Mouse (Mus musculus) heart, postnatal 10 days (tissue): ENCODE results near the gene Lrrc66. TPM values are rescaled to one million over a fixed set of nuclear protein-coding genes. Genes with fewer than 3 reads are reported as not detected.
A peak's percentile ranks its signal among the peaks of the same experiment; 100 is the strongest.

Experiments used
- DNase-seq, 2 experiments: peaks; one replicate each; pipeline ENCODE4 v3.0.0; 2021
- intact Hi-C: fragments of 180-260 bp; cut with DNase I; formaldehyde crosslinking; loops from one replicate; pipeline ENCODE4 v1.15.1; 2025
- total RNA-seq, 2 experiments: library from RNA; stranded (reverse); gene quantifications; 2 replicates each; pipeline ENCODE4 v1.2.3; 2021

The Lrrc66 gene
- total RNA-seq, result not detected

DNA sequence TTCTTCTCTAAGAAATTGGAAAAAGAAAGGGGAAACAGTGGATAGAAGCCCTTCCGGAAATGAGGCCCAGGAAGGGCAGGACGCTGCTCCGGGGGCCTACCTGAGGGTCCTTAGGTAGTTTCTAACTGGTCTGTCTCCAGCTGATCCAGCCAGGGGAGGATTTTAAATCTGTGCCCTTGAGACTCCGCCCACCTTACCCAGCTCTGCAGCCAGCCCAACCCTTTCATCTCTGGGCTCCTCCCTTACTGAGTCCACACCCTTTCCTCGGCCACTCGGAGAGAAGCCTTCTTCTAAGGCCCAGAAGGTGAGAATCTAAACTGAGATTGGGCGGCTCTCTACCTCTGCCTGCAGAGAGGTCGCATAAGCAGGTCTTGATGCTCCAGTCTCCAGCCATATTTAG, at the start of gene Lrrc66:
TSS of gene Lrrc66 (minus strand) at position 236 of the 400 bp plus-strand sequence.
- intact Hi-C loops, result loop anchor here (2.0 kb wide), 1 partner anchor 91 kb away; no protein-coding TSS in a partner anchor
- DNase-seq, result no peak

GRCm38 (mm10) chr5:73676626-73677025, 44.3 kb upstream of the Lrrc66 start:
- no peak for DNase-seq
- intact Hi-C loops, result no loop called here

- no peak for DNase-seq
- intact Hi-C loops, result no loop called here
Observed at GRCm38 (mm10) chr5:73675604-73676003, 43.3 kb upstream of the Lrrc66 start.

- DNase-seq, result no peak
- intact Hi-C loops, result no loop called here
Observed at GRCm38 (mm10) chr5:73669386-73669785, 37.1 kb upstream of the Lrrc66 start.

- intact Hi-C loops, result no loop called here
- DNase-seq, result no peak
Observed at GRCm38 (mm10) chr5:73667877-73668276, 35.6 kb upstream of the Lrrc66 start.

- intact Hi-C loops, result no loop called here
- no peak for DNase-seq
Observed at GRCm38 (mm10) chr5:73666695-73667094, 34.4 kb upstream of the Lrrc66 start.

DNA sequence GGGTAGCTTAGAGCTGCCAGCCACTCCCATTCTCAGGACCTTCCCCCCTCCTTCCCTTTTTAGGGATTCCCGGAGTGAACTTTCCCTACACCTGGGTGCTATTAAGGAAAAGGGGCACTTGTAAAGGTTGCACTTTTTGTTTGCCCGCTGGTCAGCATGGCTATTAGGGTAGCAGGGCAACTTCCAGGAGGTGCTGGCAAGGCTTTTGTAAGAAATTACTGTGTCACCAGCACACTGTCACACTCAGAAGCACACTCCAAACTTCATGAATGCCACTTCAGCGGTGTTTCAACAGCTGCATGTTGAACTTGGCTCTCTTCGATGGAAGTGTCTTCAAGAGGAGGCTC, 19.5 kb upstream of the Lrrc66 start:
- peak in 1 of 2 experiments; percentile 30 for DNase-seq

GRCm38 (mm10) chr5:73651061-73651854, 18.9 kb upstream of the Lrrc66 start, which contains the start of gene Spata18:
Gene Spata18, plus strand, starts transcription at chr5:73651379.
- intact Hi-C loops, result no loop called here
- peak; percentile 38 to 58 for DNase-seq

More for the DNA sequence above, 19.5 kb upstream of the Lrrc66 start:
- intact Hi-C loops, result no loop called here

- DNase-seq, result peak; percentile 34 to 50
- intact Hi-C loops, result no loop called here
Observed at GRCm38 (mm10) chr5:73650365-73650964, 18.1 kb upstream of the Lrrc66 start.

- DNase-seq, result peak; percentile 91 to 93
- intact Hi-C loops, result loop anchor here (10.0 kb wide), 1 partner anchor 513 kb away; no protein-coding TSS in a partner anchor
Observed at GRCm38 (mm10) chr5:73647261-73647900, 15.1 kb upstream of the Lrrc66 start, which contains the start of gene Sgcb. Gene Sgcb, minus strand, starts transcription at chr5:73647790.

DNA sequence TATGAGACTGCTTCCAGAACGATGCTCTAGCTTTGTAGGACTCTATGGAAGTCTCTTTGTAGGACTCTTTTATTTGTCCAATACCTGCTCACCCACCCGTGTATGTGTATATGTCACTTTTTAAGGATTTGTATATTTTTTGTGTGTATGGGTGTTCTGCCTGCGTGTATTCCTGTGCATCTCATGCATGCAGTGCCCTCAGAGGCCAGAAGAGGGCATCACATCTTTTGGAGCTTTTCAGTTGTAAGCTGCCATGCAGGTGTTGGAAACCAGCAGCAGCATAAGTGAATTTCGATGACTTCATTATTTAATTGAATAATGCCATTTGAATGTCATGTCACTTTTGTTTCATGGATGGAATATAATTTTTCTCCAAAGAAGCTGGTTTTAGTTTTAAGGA, 9.8 kb upstream of the Lrrc66 start:
- intact Hi-C loops, result loop anchor here (10.0 kb wide), 1 partner anchor 507 kb away; no protein-coding TSS in a partner anchor
- peak in 1 of 2 experiments; percentile 53 for DNase-seq

GRCm38 (mm10) chr5:73641058-73641457, 8.7 kb upstream of the Lrrc66 start:
- no peak for DNase-seq
- intact Hi-C loops, result loop anchor here (10.0 kb wide), 1 partner anchor 506 kb away; no protein-coding TSS in a partner anchor

- intact Hi-C loops, result loop anchor here (1.0 to 5.0 kb wide), 2 partner anchors 145 to 206 kb away; no protein-coding TSS in a partner anchor
- peak; percentile 18 to 26 for DNase-seq
Observed at GRCm38 (mm10) chr5:73637337-73638107, 5.2 kb upstream of the Lrrc66 start.

- intact Hi-C loops, result loop anchor here (2.0 kb wide), 1 partner anchor 92 kb away; no protein-coding TSS in a partner anchor
- DNase-seq, result peak; percentile 72 to 84
Observed at GRCm38 (mm10) chr5:73633141-73633540, 815 bp upstream of the Lrrc66 start.

DNA sequence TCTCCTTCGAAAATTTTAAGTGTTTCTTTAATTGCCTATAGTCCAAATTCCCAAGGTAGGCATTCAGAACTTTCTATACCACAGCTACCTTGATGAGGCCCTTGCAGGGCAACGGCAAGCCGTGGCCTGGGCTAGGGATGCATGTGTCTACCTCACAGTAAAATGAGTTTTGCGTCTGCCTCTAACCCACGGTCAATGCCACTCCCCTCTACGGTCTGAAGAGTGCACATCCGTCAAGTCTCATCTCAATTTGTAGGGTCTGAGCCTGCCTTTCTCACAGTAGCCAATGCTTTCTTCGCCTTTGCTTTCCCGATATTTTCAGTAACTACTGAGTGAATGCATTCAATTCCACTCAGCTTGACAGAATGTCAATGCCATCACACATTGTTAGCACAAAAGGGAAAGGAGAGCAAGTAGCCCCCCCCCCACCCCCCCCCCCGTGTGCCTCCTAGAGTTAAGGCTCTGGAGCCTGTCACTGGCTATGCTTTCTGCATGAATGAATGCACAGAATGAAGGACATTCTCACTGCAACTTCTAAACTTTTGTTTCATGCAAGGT, 1.2 kb downstream of the Lrrc66 start:
- DNase-seq, result no peak
- intact Hi-C loops, result no loop called here

DNA sequence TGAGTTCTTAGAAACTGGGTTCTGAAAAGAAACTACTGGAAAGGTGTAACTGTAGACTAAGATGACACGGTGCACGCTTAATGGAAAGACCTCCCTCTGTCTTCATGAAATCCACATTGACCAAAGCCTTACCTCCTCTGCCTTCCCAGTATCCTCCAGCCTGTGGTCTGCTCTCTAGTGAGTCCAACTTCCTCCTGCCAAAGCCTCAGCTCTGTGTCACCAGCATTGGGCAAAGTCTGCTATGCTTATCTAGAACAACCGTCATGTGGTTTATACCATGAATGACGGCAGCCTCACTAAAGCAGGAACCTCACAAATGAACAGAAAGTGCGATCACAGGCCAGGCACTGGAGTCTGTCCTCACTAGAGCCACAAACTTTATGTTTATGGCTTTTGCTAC, 2.2 kb downstream of the Lrrc66 start:
- intact Hi-C loops, result no loop called here
- DNase-seq, result peak in 1 of 2 experiments; percentile 20

- intact Hi-C loops, result no loop called here
- no peak for DNase-seq
Observed at GRCm38 (mm10) chr5:73627991-73628390, 4.3 kb downstream of the Lrrc66 start.

DNA sequence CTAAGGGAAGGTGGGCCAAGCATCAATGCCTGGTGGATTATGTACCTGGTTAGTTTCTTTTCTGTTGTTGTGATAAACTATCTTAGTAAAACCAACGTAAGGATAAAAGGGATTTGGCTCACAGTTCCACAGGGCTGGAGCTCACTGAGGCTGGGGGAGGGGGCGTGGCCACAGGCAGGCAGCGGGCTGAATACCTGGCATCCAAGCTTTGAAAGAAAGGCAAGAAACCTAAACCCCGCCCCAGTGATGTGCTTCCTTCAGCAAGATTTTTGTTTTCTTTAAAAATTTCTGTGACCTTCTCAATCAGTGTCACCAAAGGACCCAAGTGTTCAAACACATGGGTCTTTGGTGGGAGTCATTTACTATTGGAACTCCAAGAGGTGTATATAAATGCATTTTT, 4.8 kb downstream of the Lrrc66 start:
- DNase-seq, result no peak

GRCm38 (mm10) chr5:73626842-73627241, 5.5 kb downstream of the Lrrc66 start:
- intact Hi-C loops, result no loop called here
- DNase-seq, result no peak

More for the DNA sequence above, 4.8 kb downstream of the Lrrc66 start:
- intact Hi-C loops, result no loop called here

DNA sequence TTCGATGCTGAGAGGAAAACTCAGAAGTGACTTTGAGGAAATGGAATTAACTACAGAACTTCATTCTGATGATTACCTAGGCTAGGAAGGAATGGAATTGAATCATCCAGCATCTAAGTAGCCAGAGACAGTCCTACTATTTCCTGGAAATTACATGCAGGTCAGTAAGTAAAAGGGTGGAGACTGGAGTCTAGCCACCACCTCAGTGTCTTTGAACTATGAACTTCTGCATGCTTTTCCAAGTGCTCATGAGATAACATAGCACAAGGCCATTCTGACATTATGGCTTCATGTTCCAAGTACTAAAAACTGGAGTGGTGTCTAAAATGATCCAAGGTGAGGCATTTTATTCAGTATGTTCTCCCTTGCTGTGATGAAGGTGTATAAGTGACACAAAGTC, 6.8 kb downstream of the Lrrc66 start:
- intact Hi-C loops, result no loop called here

More for the DNA sequence above, 6.8 kb downstream of the Lrrc66 start:
- no peak for DNase-seq
